Mouse (Mus musculus): ENCODE measurements around the gene Mypn. TPM values are rescaled to one million over a fixed set of nuclear protein-coding genes. Genes with fewer than 3 reads are reported as not detected.
A peak's percentile ranks its signal among the peaks of the same experiment; 100 is the strongest.

The Mypn gene
- polyA plus RNA-seq, 1 experiment, result 0.01 TPM

GRCm38 (mm10) chr10:63158191-63158590, 45.6 kb downstream of the Mypn start:
- peak; percentile 34 for TF ChIP-seq CEBPB (IDR thresholded peaks at IDR 0.05; ENCODE audit: low read depth)
- TF ChIP-seq FOSL1 (IDR thresholded peaks at IDR 0.05; ENCODE audit: insufficient read depth, low read length, poor library complexity, severe bottlenecking), result no peak
- Histone ChIP-seq H3K27me3 (ENCODE audit: control insufficient read depth, insufficient read depth, insufficient read length) (no peaks in the 10 kb centered on the region), H3K79me2 (ENCODE audit: control insufficient read depth, insufficient read depth) (no peaks in the 10 kb centered on the region), H3K4me3 (ENCODE audit: insufficient read depth, poor library complexity, severe bottlenecking) (no peak overlapping the region), H3K79me3 (ENCODE audit: low read depth) (no peaks in the 10 kb centered on the region), H3K36me3 (ENCODE audit: control insufficient read depth, insufficient read depth) (no peaks in the 10 kb centered on the region), H3ac (ENCODE audit: control insufficient read depth, insufficient read length, low read depth) (no peak overlapping the region)

GRCm38 (mm10) chr10:63157491-63157890, 46.3 kb downstream of the Mypn start:
- H3ac ChIP-seq (ENCODE audit: control insufficient read depth, insufficient read length, low read depth), result no peak overlapping the region
- no peaks in the 10 kb centered on the region for H3K79me2 ChIP-seq (ENCODE audit: control insufficient read depth, insufficient read depth)
- H3K4me3 ChIP-seq (ENCODE audit: insufficient read depth, poor library complexity, severe bottlenecking), result no peak overlapping the region
- TF ChIP-seq MAX (IDR thresholded peaks at IDR 0.05) (no peak), FOSL1 (IDR thresholded peaks at IDR 0.05; ENCODE audit: insufficient read depth, low read length, poor library complexity, severe bottlenecking) (no peak), MYOG (IDR thresholded peaks at IDR 0.05; ENCODE audit: control insufficient read depth, extremely low read depth, insufficient read length) (no peak), USF1 (IDR thresholded peaks at IDR 0.05; ENCODE audit: low read depth) (no peak), CEBPB (IDR thresholded peaks at IDR 0.05; ENCODE audit: low read depth) (no peak), MYOD1 (IDR thresholded peaks at IDR 0.05; ENCODE audit: control insufficient read depth, insufficient read length, low read depth) (no peak), CTCF (IDR thresholded peaks at IDR 0.05; ENCODE audit: control insufficient read depth, insufficient read depth, insufficient read length) (no peak)
- no peaks in the 10 kb centered on the region for H3K27me3 ChIP-seq (ENCODE audit: control insufficient read depth, insufficient read depth, insufficient read length)
- no peaks in the 10 kb centered on the region for H3K36me3 ChIP-seq (ENCODE audit: control insufficient read depth, insufficient read depth)
- H3K79me3 ChIP-seq (ENCODE audit: low read depth), result no peaks in the 10 kb centered on the region

GRCm38 (mm10) chr10:63156919-63157318, 46.8 kb downstream of the Mypn start:
- Histone ChIP-seq H3K79me2 (ENCODE audit: control insufficient read depth, insufficient read depth) (no peaks in the 10 kb centered on the region), H3K4me3 (ENCODE audit: insufficient read depth, poor library complexity, severe bottlenecking) (no peak overlapping the region), H3K27me3 (ENCODE audit: control insufficient read depth, insufficient read depth, insufficient read length) (no peaks in the 10 kb centered on the region), H3K36me3 (ENCODE audit: control insufficient read depth, insufficient read depth) (no peaks in the 10 kb centered on the region), H3ac (ENCODE audit: control insufficient read depth, insufficient read length, low read depth) (no peak overlapping the region), H3K79me3 (ENCODE audit: low read depth) (no peaks in the 10 kb centered on the region)
- TF ChIP-seq CTCF (IDR thresholded peaks at IDR 0.05; ENCODE audit: control insufficient read depth, insufficient read depth, insufficient read length) (no peak), MYOD1 (IDR thresholded peaks at IDR 0.05; ENCODE audit: control insufficient read depth, insufficient read length, low read depth) (no peak)

- Histone ChIP-seq H3K79me2 (ENCODE audit: control insufficient read depth, insufficient read depth) (no peaks in the 10 kb centered on the region), H3K4me3 (ENCODE audit: insufficient read depth, poor library complexity, severe bottlenecking) (no peak overlapping the region), H3K36me3 (ENCODE audit: control insufficient read depth, insufficient read depth) (no peaks in the 10 kb centered on the region), H3K27me3 (ENCODE audit: control insufficient read depth, insufficient read depth, insufficient read length) (no peaks in the 10 kb centered on the region), H3ac (ENCODE audit: control insufficient read depth, insufficient read length, low read depth) (no peak overlapping the region), H3K79me3 (ENCODE audit: low read depth) (no peaks in the 10 kb centered on the region)
- TF ChIP-seq USF1 (IDR thresholded peaks at IDR 0.05; ENCODE audit: low read depth) (no peak), FOSL1 (IDR thresholded peaks at IDR 0.05; ENCODE audit: insufficient read depth, low read length, poor library complexity, severe bottlenecking) (no peak), CEBPB (IDR thresholded peaks at IDR 0.05; ENCODE audit: low read depth) (no peak), CTCF (IDR thresholded peaks at IDR 0.05; ENCODE audit: control insufficient read depth, insufficient read depth, insufficient read length) (no peak), MYOG (IDR thresholded peaks at IDR 0.05; ENCODE audit: control insufficient read depth, extremely low read depth, insufficient read length) (no peak), MAX (IDR thresholded peaks at IDR 0.05) (no peak), MYOD1 (IDR thresholded peaks at IDR 0.05; ENCODE audit: control insufficient read depth, insufficient read length, low read depth) (no peak)
Observed at GRCm38 (mm10) chr10:63156351-63156750, 47.4 kb downstream of the Mypn start.

- no peak overlapping the region for H3ac ChIP-seq (ENCODE audit: control insufficient read depth, insufficient read length, low read depth)
- H3K79me2 ChIP-seq (ENCODE audit: control insufficient read depth, insufficient read depth), result no peaks in the 10 kb centered on the region
- H3K36me3 ChIP-seq (ENCODE audit: control insufficient read depth, insufficient read depth), result no peaks in the 10 kb centered on the region
- no peaks in the 10 kb centered on the region for H3K27me3 ChIP-seq (ENCODE audit: control insufficient read depth, insufficient read depth, insufficient read length)
- H3K4me3 ChIP-seq (ENCODE audit: insufficient read depth, poor library complexity, severe bottlenecking), result no peak overlapping the region
- TF ChIP-seq CEBPB (IDR thresholded peaks at IDR 0.05; ENCODE audit: low read depth), result no peak
- no peak for TF ChIP-seq CTCF (IDR thresholded peaks at IDR 0.05; ENCODE audit: control insufficient read depth, insufficient read depth, insufficient read length)
- no peak for TF ChIP-seq FOSL1 (IDR thresholded peaks at IDR 0.05; ENCODE audit: insufficient read depth, low read length, poor library complexity, severe bottlenecking)
- no peak for TF ChIP-seq USF1 (IDR thresholded peaks at IDR 0.05; ENCODE audit: low read depth)
- no peak for TF ChIP-seq MYOD1 (IDR thresholded peaks at IDR 0.05; ENCODE audit: control insufficient read depth, insufficient read length, low read depth)
- TF ChIP-seq MYOG (IDR thresholded peaks at IDR 0.05; ENCODE audit: control insufficient read depth, extremely low read depth, insufficient read length), result no peak
- no peaks in the 10 kb centered on the region for H3K79me3 ChIP-seq (ENCODE audit: low read depth)
Observed at GRCm38 (mm10) chr10:63155668-63156350, 47.9 kb downstream of the Mypn start.

- Histone ChIP-seq H3K27me3 (ENCODE audit: control insufficient read depth, insufficient read depth, insufficient read length) (no peaks in the 10 kb centered on the region), H3K79me3 (ENCODE audit: low read depth) (no peaks in the 10 kb centered on the region), H3K4me3 (ENCODE audit: insufficient read depth, poor library complexity, severe bottlenecking) (no peak overlapping the region), H3ac (ENCODE audit: control insufficient read depth, insufficient read length, low read depth) (no peak overlapping the region), H3K79me2 (ENCODE audit: control insufficient read depth, insufficient read depth) (no peaks in the 10 kb centered on the region), H3K36me3 (ENCODE audit: control insufficient read depth, insufficient read depth) (no peaks in the 10 kb centered on the region)
- TF ChIP-seq CTCF (IDR thresholded peaks at IDR 0.05; ENCODE audit: control insufficient read depth, insufficient read depth, insufficient read length) (no peak), MYOD1 (IDR thresholded peaks at IDR 0.05; ENCODE audit: control insufficient read depth, insufficient read length, low read depth) (no peak), MAX (IDR thresholded peaks at IDR 0.05) (no peak)
Observed at GRCm38 (mm10) chr10:63154726-63155125, 49.0 kb downstream of the Mypn start.
